ENCODE assay signal across 8 mouse cellular contexts in the genomic region with DNA sequence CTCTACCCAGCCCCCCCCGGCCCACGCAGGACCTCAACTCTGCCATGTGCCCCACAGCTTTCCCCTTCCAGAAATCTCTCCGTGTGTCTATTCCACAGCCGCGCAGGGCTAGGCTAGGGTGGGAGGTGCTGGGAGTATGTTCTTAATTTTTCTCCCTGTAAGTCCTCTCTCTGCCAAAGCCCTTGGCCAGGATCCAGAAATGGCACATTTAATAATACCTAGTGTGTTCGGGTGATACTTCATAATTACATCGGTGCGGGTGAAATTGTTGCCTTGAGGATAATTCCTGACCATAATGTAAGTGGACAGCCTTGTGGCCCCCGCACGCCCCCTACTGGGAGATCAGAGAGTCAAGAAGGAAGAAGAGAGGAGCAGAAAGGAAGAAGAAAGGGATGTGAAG.
DNase-seq lines count a peak whose midpoint lies in the region; ATAC-seq and TF ChIP-seq lines count a peak whose summit lies in the region.

No protein-coding gene starts in this region.

- no peaks in the 10 kb centered on the region for H3K27me3 ChIP-seq in hindbrain, postnatal 0 days (ENCODE audit: insufficient read depth, low read length)
- H3K27me3 ChIP-seq in neural tube, embryonic 11.5 days (ENCODE audit: control insufficient read depth, insufficient read depth, low read length): no peaks in the 10 kb centered on the region

- H3K4me2 ChIP-seq in hindbrain, postnatal 0 days (ENCODE audit: low read depth, low read length): peak overlapping the region; percentile 30; the same call in 1 of the 2 replicates
- no peak overlapping the region for H3K4me2 ChIP-seq in neural tube, embryonic 11.5 days (ENCODE audit: low read depth)

- intact Hi-C loops in left cerebral cortex, adult 2 months (cut with DNase I): loop anchor here (5.0 kb wide), 1 partner anchor 162 kb away; no protein-coding TSS in a partner anchor

- no peak overlapping the region for H3K27ac ChIP-seq in hindbrain, postnatal 0 days
- no peak overlapping the region for H3K27ac ChIP-seq in left cerebral cortex, adult 2 months
- H3K27ac ChIP-seq in neural tube, embryonic 11.5 days (ENCODE audit: low read depth, low read length): no peak overlapping the region

- no peaks in the 10 kb centered on the region for H3K36me3 ChIP-seq in hindbrain, postnatal 0 days (ENCODE audit: insufficient read depth, low read length)
- H3K36me3 ChIP-seq in neural tube, embryonic 11.5 days (ENCODE audit: control insufficient read depth, insufficient read depth, low read length): no peaks in the 10 kb centered on the region

- H3K9ac ChIP-seq in hindbrain, postnatal 0 days (replicated peaks; ENCODE audit: low read length): no peak overlapping the region
- H3K9ac ChIP-seq in neural tube, embryonic 11.5 days (ENCODE audit: low read length): no peak overlapping the region

- peak; percentile 68 for TF ChIP-seq CTCF in hindbrain, postnatal 0 days (IDR thresholded peaks at IDR 0.05; ENCODE audit: low read depth)
- peak; percentile 75 for TF ChIP-seq CTCF in left cerebral cortex, adult 2 months (IDR thresholded peaks at IDR 0.05)

- peak; percentile 47 for DNase-seq in adrenal gland, adult 8-10 months
- DNase-seq in cerebellum, postnatal 14 days: peak; percentile 85
- DNase-seq in gastrocnemius, adult 18-20 months (ENCODE audit: low spot score): peak; percentile 42
- DNase-seq in hindbrain, postnatal 0 days (ENCODE audit: low spot score): peak; percentile 68
- DNase-seq in left cerebral cortex, adult 2 months (ENCODE audit: extremely low spot score in 1 of 2, low spot score in 2 of 2): peak; percentile 47 to 66
- peak; percentile 69 for DNase-seq in neural tube, embryonic 11.5 days (ENCODE audit: low spot score)
- DNase-seq in urinary bladder, postnatal 25 days (ENCODE audit: low spot score): peak; percentile 52

- WGBS in hindbrain, postnatal 0 days: 37% methylated on average over 10 of the region's 10 CpGs
- WGBS in neural tube, embryonic 11.5 days: 57% methylated on average over 10 of the region's 10 CpGs

- H3K4me1 ChIP-seq in hindbrain, postnatal 0 days (ENCODE audit: insufficient read depth, low read length): peaks cover 2% of the 10 kb centered on the region; the same call in 1 of the 2 replicates
- H3K4me1 ChIP-seq in neural tube, embryonic 11.5 days (ENCODE audit: control insufficient read depth, insufficient read depth, low read length): no peaks in the 10 kb centered on the region

- ATAC-seq in hindbrain, postnatal 0 days: 0 out of 2 replicates have a peak, but pooled peaks have one; percentile 21
- no peak for ATAC-seq in neural tube, embryonic 11.5 days (ENCODE audit: insufficient read depth, low FRiP score, low TSS enrichment)
- no peak for ATAC-seq in granulocyte monocyte progenitor cell, adult 5-6 weeks (replicated peaks; ENCODE audit: poor library complexity, severe bottlenecking)

- no peak overlapping the region for H3K4me3 ChIP-seq in hindbrain, postnatal 0 days (ENCODE audit: low read length)
- H3K4me3 ChIP-seq in left cerebral cortex, adult 2 months: no peak overlapping the region
- no peak overlapping the region for H3K4me3 ChIP-seq in neural tube, embryonic 11.5 days (ENCODE audit: low read depth, low read length)

- no peaks in the 10 kb centered on the region for H3K9me3 ChIP-seq in hindbrain, postnatal 0 days (ENCODE audit: low read length)
- no peaks in the 10 kb centered on the region for H3K9me3 ChIP-seq in neural tube, embryonic 11.5 days (ENCODE audit: control insufficient read depth, low read length)
